Mouse (Mus musculus) gastrocnemius, adult 8-10 months (tissue): Measurements from ENCODE around the gene Timmdc1. TPM values are rescaled to one million over a fixed set of nuclear protein-coding genes. Genes with fewer than 3 reads are reported as not detected.

Experiments
- total RNA-seq, 4 experiments: library from RNA; stranded (reverse); gene quantifications; 2 replicates each; pipeline ENCODE4 v1.2.4; 2022

Gene Timmdc1
- total RNA-seq, 4 experiments from 2014 or later: 42.4 to 50.3 (median 43.5) TPM

Other genes starting within 250 kb of the Timmdc1 start
- gene Nr1i2, start 227.8 kb downstream of the Timmdc1 start, total RNA-seq: not detected
- gene Maats1, start 180.5 kb downstream of the Timmdc1 start, total RNA-seq: not detected
- gene Cox17, start 175.7 kb downstream of the Timmdc1 start, total RNA-seq: 100 to 1,000 TPM; 115 to 194 (median 149) TPM
- gene Gm21987, start 175.6 kb downstream of the Timmdc1 start, total RNA-seq: not detected
- 10 to 100 TPM; 55.3 to 81.4 (median 68.5) TPM for gene Popdc2, start 160.5 kb downstream of the Timmdc1 start, total RNA-seq
- 1 to 10 TPM; 2.5 to 4.7 (median 3.6) TPM for gene Pla1a, start 89.5 kb downstream of the Timmdc1 start, total RNA-seq
- 10 to 100 TPM; 17.3 to 17.5 (median 17.4) TPM for gene Adprh, start 70.0 kb downstream of the Timmdc1 start, total RNA-seq
- gene Cd80, start 67.1 kb downstream of the Timmdc1 start, total RNA-seq: under 1 TPM in 2 of 4 experiments, not detected in 2; 0.12 to 0.22 TPM
- 10 to 100 TPM in 3 of 4 experiments, 1 to 10 TPM in 1; 8.9 to 11.1 (median 10.5) TPM for gene Poglut1, start 27.6 kb upstream of the Timmdc1 start, total RNA-seq
- 10 to 100 TPM; 14.0 to 19.3 (median 15.5) TPM for gene Tmem39a, start 36.0 kb upstream of the Timmdc1 start, total RNA-seq
- 10 to 100 TPM in 2 of 4 experiments, 1 to 10 TPM in 2; 9.3 to 14.3 (median 11.0) TPM for gene Arhgap31, start 190.6 kb upstream of the Timmdc1 start, total RNA-seq
- 1 to 10 TPM; 2.3 to 3.5 (median 2.9) TPM for gene B4galt4, start 219.6 kb upstream of the Timmdc1 start, total RNA-seq